Mouse (Mus musculus): ENCODE measurements around the gene 1700001O22Rik.

- TF ChIP-seq POLR2A (IDR thresholded peaks at IDR 0.05; ENCODE audit: insufficient read length, low read depth) (peak; percentile 43), USF1 (IDR thresholded peaks at IDR 0.05; ENCODE audit: low read depth) (no peak), REST (IDR thresholded peaks at IDR 0.05; ENCODE audit: insufficient read depth, insufficient read length) (no peak), TCF12 (IDR thresholded peaks at IDR 0.05; ENCODE audit: insufficient read depth, poor library complexity, severe bottlenecking) (no peak), MYOD1 (IDR thresholded peaks at IDR 0.05; ENCODE audit: control insufficient read depth in 1 of 3, insufficient read length in 2 of 3, low read depth in 2 of 3) (no peak), MYOG (IDR thresholded peaks at IDR 0.05; ENCODE audit: control insufficient read depth in 1 of 3, insufficient read depth in 1 of 3, insufficient read length in 2 of 3, low read depth in 2 of 3) (no peak), E2F4 (IDR thresholded peaks at IDR 0.05; ENCODE audit: insufficient read depth) (no peak), CEBPB (IDR thresholded peaks at IDR 0.05; ENCODE audit: insufficient read depth, poor library complexity, severe bottlenecking) (no peak), POLR2AphosphoS2 (IDR thresholded peaks at IDR 0.05; ENCODE audit: insufficient read length, low read depth) (no peak), MAX (IDR thresholded peaks at IDR 0.05; ENCODE audit: low read depth) (no peak), SRF (IDR thresholded peaks at IDR 0.05; ENCODE audit: control insufficient read depth, insufficient read length, low read depth) (no peak), TCF3 (IDR thresholded peaks at IDR 0.05; ENCODE audit: insufficient read length, low read depth) (no peak)
These were observed 42.0 kb upstream of the 1700001O22Rik start for GRCm38 (mm10) chr2:30845152-30846070.

All from myocyte (in vitro differentiated cells).